Mouse (Mus musculus) heart, postnatal 0 days (tissue): Measurements from ENCODE around the gene Tmem262. TPM values are rescaled to one million over a fixed set of nuclear protein-coding genes. Genes with fewer than 3 reads are reported as not detected.

Experiments
- ATAC-seq: fragments of 200-750 bp; cut with Nextera tagmentation; 2 replicates; pipeline ENCODE4 v1.8.0; 2017; ENCODE audit warnings: low read depth, moderate number of reproducible peaks, moderate library complexity; ENCODE audit not compliant: insufficient read depth
- DNase-seq: peaks from one replicate; pipeline ENCODE4 v3.0.0-alpha.2; 2016; ENCODE audit warnings: low spot score
- H3K27ac ChIP-seq: fragments of 300-500 bp; sonication (generic); 2 replicates; pipeline ENCODE4 v1.5.1; 2014; ENCODE audit warnings: low read depth, mild to moderate bottlenecking
- H3K27me3 ChIP-seq: fragments of 300-500 bp; sonication (generic); 2 replicates; pipeline ENCODE4 v1.6.1; 2014; ENCODE audit warnings: low read length, mixed read lengths; ENCODE audit not compliant: control insufficient read depth, insufficient read depth
- H3K36me3 ChIP-seq: fragments of 300-500 bp; sonication (generic); replicated peaks from 2 replicates; pipeline ENCODE4 v1.6.1; 2014; ENCODE audit warnings: low read length, mixed read lengths; ENCODE audit not compliant: control insufficient read depth, insufficient read depth
- H3K4me1 ChIP-seq: fragments of 300-500 bp; sonication (generic); 2 replicates; pipeline ENCODE4 v1.6.1; 2014; ENCODE audit warnings: antibody characterized with exemption; ENCODE audit not compliant: control insufficient read depth, insufficient read depth
- H3K4me2 ChIP-seq: fragments of 300-500 bp; sonication (generic); 2 replicates; pipeline ENCODE4 v1.6.1; 2014; ENCODE audit warnings: low read depth, mild to moderate bottlenecking, low read length, moderate library complexity
- H3K4me3 ChIP-seq: fragments of 300-500 bp; sonication (generic); 2 replicates; pipeline ENCODE4 v1.5.1; 2014; ENCODE audit warnings: low read depth, low read length
- H3K9ac ChIP-seq: fragments of 300-500 bp; sonication (generic); replicated peaks from 2 replicates; pipeline ENCODE4 v1.6.1; 2014; ENCODE audit warnings: low read depth, low read length, mixed read lengths
- H3K9me3 ChIP-seq: fragments of 300-500 bp; sonication (generic); replicated peaks from 2 replicates; pipeline ENCODE4 v1.6.1; 2016; ENCODE audit warnings: low read length; ENCODE audit not compliant: control insufficient read depth
- CTCF ChIP-seq: IDR thresholded peaks from 2 replicates; pipeline ENCODE4 v1.5.1; 2016; ENCODE audit warnings: antibody characterized with exemption, control low read depth, low read depth
- EP300 ChIP-seq: IDR thresholded peaks from 2 replicates; pipeline ENCODE4 v1.6.1; 2016; ENCODE audit warnings: antibody characterized with exemption, low read depth
- WGBS: fragments of 180-500 bp; shearing (Covaris S2); extraction: QIAGEN DNeasy Blood & Tissue Kit; methylation state at CpG from one replicate; pipeline ENCODE4 v1.1.7; 2014; 5-methylcytosine and 5-hydroxymethylcytosine counted together
- polyA plus RNA-seq: library from polyadenylated mRNA; unstranded; fragments of >200 nt; fragmentation: Nextera tagmentation; extraction: Ambion mirVana; gene quantifications from 2 replicates; pipeline ENCODE4 v1.2.1, GENCODE M21; 2015
- total RNA-seq: library from RNA; depleted of rRNA; stranded (reverse); fragments of >200 nt; gene quantifications from 2 replicates; pipeline ENCODE4 v1.2.3, GENCODE M21; 2014; ENCODE audit warnings: low replicate concordance

The Tmem262 gene
- total and polyA plus RNA-seq, 2 experiments from 2014 or later: not detected

DNA sequence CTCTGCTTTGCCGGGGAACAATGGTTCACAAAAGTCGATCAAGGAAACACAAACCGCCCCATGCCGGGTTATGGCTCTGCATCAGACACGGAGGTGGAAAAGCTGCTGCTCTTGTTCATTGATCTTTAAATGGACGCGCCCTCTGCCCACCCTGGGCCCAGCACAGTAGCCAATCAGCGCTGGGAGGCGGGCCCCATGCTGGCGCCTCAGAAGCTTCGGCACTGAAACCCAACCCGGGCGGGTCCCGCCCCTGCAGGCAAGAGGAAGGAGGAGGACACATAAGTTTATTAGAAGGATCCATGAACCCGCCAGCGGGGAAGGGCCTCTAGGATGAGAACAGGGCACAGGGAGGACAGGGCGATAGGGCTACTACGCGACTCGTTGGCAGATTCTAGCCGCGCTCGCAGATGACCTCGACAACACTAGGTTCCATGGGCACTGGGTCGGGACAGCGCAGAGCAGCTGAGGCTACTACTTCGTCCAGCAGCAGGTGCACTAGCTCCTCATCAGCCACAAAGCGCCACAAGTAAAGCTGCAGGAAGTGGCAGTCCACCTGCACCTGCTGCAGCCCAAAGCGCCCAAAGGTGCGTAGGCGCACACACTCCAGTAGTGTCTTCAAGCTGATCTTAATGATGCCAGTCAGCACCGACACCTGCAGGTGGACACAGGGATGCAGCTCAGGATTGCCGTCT is 12.0 kb upstream of the Tmem262 start, which contains the start of gene Tm7sf2:
Gene Tm7sf2 (minus strand): TSS at position 650 of the 692 bp plus-strand sequence.
- peak within 1 kb of the TSS; percentile 55 for H3K9ac ChIP-seq
- H3K27ac ChIP-seq: 0 out of 2 replicates have a peak within 1 kb of the TSS, but pooled peaks have one; percentile 5
- TF ChIP-seq CTCF (no peak), EP300 (no peak)
- peak within 1 kb of the TSS; percentile 49 for H3K4me3 ChIP-seq
- peak; percentile 89 for ATAC-seq
- peaks cover 38% of the 10 kb centered on the region for H3K36me3 ChIP-seq
- no peaks in the 10 kb centered on the region for H3K9me3 ChIP-seq
- peak; percentile 77 for DNase-seq
- peak within 1 kb of the TSS; percentile 93 for H3K4me2 ChIP-seq
- H3K4me1 ChIP-seq: peaks cover 14% of the 10 kb centered on the region
- whole genome bisulfite sequencing: 13% methylated on average over 33 of the region's 33 CpGs
- no peaks in the 10 kb centered on the region for H3K27me3 ChIP-seq

DNA sequence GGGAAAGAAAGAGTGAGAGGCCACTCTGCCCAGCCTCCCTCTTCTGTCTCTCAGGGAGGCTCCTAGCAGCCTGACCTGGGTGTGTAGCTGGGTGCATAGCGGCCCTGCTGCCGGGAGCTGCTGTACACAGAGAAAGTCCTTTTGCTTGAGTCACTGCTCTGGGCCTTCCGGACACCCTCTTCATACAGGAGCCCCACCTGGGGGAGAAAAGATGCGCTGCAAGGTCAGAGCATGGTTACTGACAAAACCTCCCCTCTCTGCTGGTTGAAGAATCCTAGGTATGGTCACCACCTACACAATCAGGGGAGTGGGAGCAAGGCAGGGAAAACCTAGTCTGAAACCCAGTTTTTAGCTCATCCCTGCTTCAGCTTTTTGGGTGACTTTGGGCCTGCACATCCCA is 10.9 kb upstream of the Tmem262 start:
- TF ChIP-seq CTCF (no peak), EP300 (no peak)
- Histone ChIP-seq H3K4me3 (no peak overlapping the region), H3K9ac (no peak overlapping the region), H3K4me2 (no peak overlapping the region), H3K27ac (no peak overlapping the region), H3K27me3 (no peaks in the 10 kb centered on the region), H3K4me1 (peaks cover 13% of the 10 kb centered on the region), H3K36me3 (peaks cover 42% of the 10 kb centered on the region), H3K9me3 (no peaks in the 10 kb centered on the region)
- DNase-seq (no peak), ATAC-seq (no peak)
- WGBS: 72% methylated on average over 4 of the region's 4 CpGs

DNA sequence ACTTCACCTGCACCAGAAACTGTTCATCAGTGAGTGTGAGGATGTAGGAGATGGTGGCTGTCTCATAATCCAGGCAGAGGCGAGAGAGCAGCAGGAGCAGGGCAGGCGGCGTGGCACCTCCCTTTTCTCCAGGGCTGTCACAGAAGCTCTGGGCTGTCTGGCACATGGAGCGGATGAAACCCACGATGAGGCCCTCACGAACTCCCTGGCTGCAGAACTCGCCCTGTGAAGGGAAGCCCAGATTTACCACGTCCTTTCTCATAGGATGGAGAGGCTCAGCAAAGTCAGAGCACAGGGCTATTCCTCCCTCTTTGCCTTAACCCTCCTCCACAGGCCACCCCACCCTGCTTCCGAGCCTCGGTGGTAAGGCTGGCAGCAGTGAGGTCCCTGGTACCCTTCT is 10.0 kb upstream of the Tmem262 start:
- Histone ChIP-seq H3K4me3 (no peak overlapping the region), H3K4me2 (no peak overlapping the region), H3K36me3 (peaks cover 46% of the 10 kb centered on the region), H3K27me3 (no peaks in the 10 kb centered on the region), H3K4me1 (peaks cover 13% of the 10 kb centered on the region), H3K9ac (no peak overlapping the region), H3K27ac (no peak overlapping the region), H3K9me3 (no peaks in the 10 kb centered on the region)
- WGBS: 88% methylated on average over 10 of the region's 10 CpGs
- DNase-seq (no peak), ATAC-seq (no peak)
- TF ChIP-seq CTCF (no peak), EP300 (no peak)

DNA sequence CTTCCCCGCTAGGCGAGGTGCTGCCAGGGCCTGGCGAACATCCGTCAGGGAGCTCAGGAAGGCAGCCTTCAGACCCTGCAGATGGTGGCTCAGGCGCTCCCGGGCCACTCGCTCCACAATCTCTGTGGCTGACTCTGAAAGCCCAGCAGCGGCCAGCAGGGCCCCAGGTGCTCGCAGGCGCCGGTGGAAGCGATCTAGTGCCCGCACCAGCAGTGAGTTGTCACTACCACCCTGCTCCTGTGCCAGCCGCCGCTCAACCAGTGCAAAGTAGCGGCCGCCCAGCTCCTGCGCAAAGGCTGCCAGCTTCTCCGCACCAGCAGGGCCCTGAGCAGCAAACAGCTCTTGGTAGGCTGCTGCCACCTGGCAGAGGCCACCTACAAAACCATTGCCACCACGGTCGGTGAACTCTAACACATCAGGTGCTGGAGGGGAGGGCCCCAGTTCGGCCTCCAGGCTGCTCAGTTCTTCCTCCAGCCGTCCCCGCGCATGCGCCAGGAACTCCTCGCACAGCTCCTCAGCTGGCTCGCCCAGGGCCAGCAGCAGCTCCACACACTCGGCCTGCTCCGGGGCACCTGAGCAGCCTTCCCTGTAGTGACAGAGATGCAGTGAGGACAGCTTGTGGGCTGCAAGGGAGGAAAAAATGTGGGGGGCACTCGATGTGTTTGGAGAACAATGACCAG is 9.1 kb upstream of the Tmem262 start:
- H3K36me3 ChIP-seq: peaks cover 52% of the 10 kb centered on the region
- peaks cover 13% of the 10 kb centered on the region for H3K4me1 ChIP-seq
- no peak overlapping the region for H3K9ac ChIP-seq
- no peak overlapping the region for H3K27ac ChIP-seq
- no peak overlapping the region for H3K4me2 ChIP-seq
- ATAC-seq (no peak), DNase-seq (no peak)
- H3K4me3 ChIP-seq: no peak overlapping the region
- H3K9me3 ChIP-seq: no peaks in the 10 kb centered on the region
- H3K27me3 ChIP-seq: no peaks in the 10 kb centered on the region
- TF ChIP-seq EP300 (no peak), CTCF (no peak)
- WGBS: 89% methylated on average over 31 of the region's 31 CpGs

DNA sequence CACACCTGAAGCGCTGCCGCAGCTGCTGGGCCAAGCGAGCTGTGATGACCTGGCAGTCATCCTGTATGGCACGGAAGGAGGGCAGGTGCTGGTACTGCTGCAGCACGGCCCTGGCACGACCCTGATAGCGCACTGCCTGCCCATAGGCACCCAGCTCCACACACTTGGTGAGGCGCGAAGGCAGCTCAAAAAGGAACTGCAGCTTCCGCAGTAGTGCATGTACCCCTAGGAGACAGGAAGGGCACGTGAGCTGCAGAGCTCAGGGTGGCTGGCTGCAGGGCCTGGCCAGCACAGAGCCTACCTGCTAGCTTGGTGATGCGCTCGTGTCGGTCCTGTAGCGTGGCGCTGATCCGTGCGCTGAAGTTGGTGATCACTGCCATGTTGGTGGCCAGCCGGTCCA is 8.6 kb upstream of the Tmem262 start:
- Histone ChIP-seq H3K27me3 (no peaks in the 10 kb centered on the region), H3K27ac (no peak overlapping the region), H3K4me2 (no peak overlapping the region), H3K4me1 (peaks cover 16% of the 10 kb centered on the region), H3K36me3 (peaks cover 52% of the 10 kb centered on the region), H3K9me3 (no peaks in the 10 kb centered on the region), H3K4me3 (no peak overlapping the region), H3K9ac (no peak overlapping the region)
- no peak for TF ChIP-seq EP300
- DNase-seq (no peak), ATAC-seq (no peak)
- WGBS: 91% methylated on average over 19 of the region's 19 CpGs

DNA sequence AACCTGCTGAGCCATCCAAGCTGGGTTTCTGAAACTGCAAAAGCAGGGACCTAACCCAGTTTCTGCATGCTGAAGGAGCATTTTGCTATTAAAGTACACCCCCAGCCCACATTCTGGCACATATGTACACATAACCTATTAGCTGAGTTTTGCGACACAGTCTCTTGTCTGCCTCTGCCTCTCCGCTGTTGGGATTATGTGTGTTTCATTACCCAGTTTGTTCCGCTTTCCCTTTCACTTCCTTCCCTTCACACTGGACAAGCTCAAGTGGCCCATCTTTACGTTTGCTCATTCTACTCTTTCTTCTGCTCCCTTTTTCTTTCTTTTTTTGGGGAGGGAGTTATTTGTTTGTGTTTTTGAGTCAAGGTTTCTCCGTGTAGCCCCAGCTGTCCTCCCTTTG is 5.9 kb upstream of the Tmem262 start:
- Histone ChIP-seq H3K36me3 (peaks cover 47% of the 10 kb centered on the region), H3K9ac (no peak overlapping the region), H3K4me2 (no peak overlapping the region), H3K9me3 (no peaks in the 10 kb centered on the region), H3K27ac (no peak overlapping the region), H3K27me3 (no peaks in the 10 kb centered on the region), H3K4me3 (no peak overlapping the region), H3K4me1 (peaks cover 11% of the 10 kb centered on the region)
- ATAC-seq (no peak), DNase-seq (no peak)
- 86% methylated on average over 5 of the region's 5 CpGs for WGBS
- TF ChIP-seq CTCF (no peak), EP300 (no peak)
